Mouse (Mus musculus) MEL (cell line): ENCODE measurements at regions not wholly inside any gene's neighbourhood (a gene's known extent, or its start where the extent isn't known, plus 50 kb on each side); places are given as distances from the start of the nearest gene placed in this dataset.

Experiments used
- BHLHE40 ChIP-seq: IDR thresholded peaks from 2 replicates; pipeline ENCODE4 v1.6.1; 2012; ENCODE audit warnings: low read depth, mild to moderate bottlenecking, inconsistent platforms, low read length, improper control_type of control experiment, borderline replicate concordance
- CTCF ChIP-seq, 3 experiments: IDR thresholded peaks in 2 of 3; conservative IDR thresholded peaks in 1 of 3; 2 replicates each; pipeline ENCODE4 v1.5.1; 2011 to 2012; ENCODE audit warnings: low read length in 3 of 3, low read depth in 2 of 3, mild to moderate bottlenecking in 2 of 3, improper control_type of control experiment in 1 of 3, inconsistent platforms in 1 of 3, mixed read lengths in 1 of 3, moderate library complexity in 1 of 3; ENCODE audit not compliant: control insufficient read depth in 1 of 3, insufficient read depth in 1 of 3, poor library complexity in 1 of 3, severe bottlenecking in 1 of 3
- EP300 ChIP-seq, 2 experiments: IDR thresholded peaks; 2 replicates each; pipeline ENCODE4 v1.6.1; 2011; ENCODE audit warnings: improper control_type of control experiment in 2 of 2, low read length in 2 of 2, low read depth in 1 of 2, mild to moderate bottlenecking in 1 of 2
- JUND ChIP-seq: IDR thresholded peaks from 2 replicates; pipeline ENCODE4 v1.6.1; 2011; ENCODE audit warnings: low read depth, mild to moderate bottlenecking, improper control_type of control experiment, low read length
- KAT2A ChIP-seq: conservative IDR thresholded peaks from 2 replicates; pipeline ENCODE4 v1.6.1; 2012; ENCODE audit warnings: low read depth, low read length, improper control_type of control experiment, inconsistent platforms
- MAZ ChIP-seq: IDR thresholded peaks from 2 replicates; pipeline ENCODE4 v1.6.1; 2012; ENCODE audit warnings: low read depth, mild to moderate bottlenecking, inconsistent platforms, low read length, improper control_type of control experiment
- MYC ChIP-seq: IDR thresholded peaks from 2 replicates; pipeline ENCODE4 v1.6.1; 2011; ENCODE audit warnings: low read depth, mild to moderate bottlenecking, low read length, improper control_type of control experiment, moderate library complexity
- NRF1 ChIP-seq: IDR thresholded peaks from 2 replicates; pipeline ENCODE4 v1.6.1; 2014; ENCODE audit warnings: low read depth, mild to moderate bottlenecking, inconsistent platforms, low read length, improper control_type of control experiment, moderate library complexity; ENCODE audit not compliant: poor library complexity, insufficient read depth, severe bottlenecking
- POLR2A ChIP-seq, 2 experiments: IDR thresholded peaks; 2 replicates each; pipeline ENCODE4 v1.6.1; 2011 to 2012; ENCODE audit warnings: low read length in 2 of 2, mild to moderate bottlenecking in 2 of 2, control low read depth in 1 of 2, improper control_type of control experiment in 1 of 2, low read depth in 1 of 2, moderate library complexity in 1 of 2; ENCODE audit not compliant: control insufficient read depth in 1 of 2, insufficient read depth in 1 of 2, poor library complexity in 1 of 2
- USF2 ChIP-seq, 2 experiments: IDR thresholded peaks; 2 replicates each; pipeline ENCODE4 v1.6.1; 2011 to 2012; ENCODE audit warnings: improper control_type of control experiment in 2 of 2, low read length in 2 of 2, borderline replicate concordance in 1 of 2, inconsistent platforms in 1 of 2, low read depth in 1 of 2, mild to moderate bottlenecking in 1 of 2; ENCODE audit not compliant: insufficient read depth in 1 of 2
- ZC3H11A ChIP-seq: IDR thresholded peaks from 2 replicates; pipeline ENCODE4 v1.6.1; 2012; ENCODE audit warnings: low read depth, mild to moderate bottlenecking, inconsistent platforms, low read length, improper control_type of control experiment
- ZMIZ1 ChIP-seq: IDR thresholded peaks from 2 replicates; pipeline ENCODE4 v1.6.1; 2012; ENCODE audit warnings: low read depth, mild to moderate bottlenecking, inconsistent platforms, low read length, improper control_type of control experiment, moderate library complexity

- no peak for TF ChIP-seq CTCF (IDR thresholded peaks at IDR 0.05 in 2 of 3, conservative IDR thresholded peaks at IDR 0.05 in 1 of 3; ENCODE audit: control insufficient read depth in 1 of 3, insufficient read depth in 1 of 3, low read depth in 2 of 3, low read length in 3 of 3, poor library complexity in 1 of 3, severe bottlenecking in 1 of 3)
- no peak for TF ChIP-seq USF2 (IDR thresholded peaks at IDR 0.05; ENCODE audit: borderline replicate concordance in 1 of 2, insufficient read depth in 1 of 2, low read depth in 1 of 2, low read length in 2 of 2)
- no peak for TF ChIP-seq MAZ
- no peak for TF ChIP-seq KAT2A
- no peak for TF ChIP-seq BHLHE40
- no peak for TF ChIP-seq MYC
- no peak for TF ChIP-seq ZC3H11A
- TF ChIP-seq ZMIZ1 = no peak
- TF ChIP-seq JUND = no peak
- no peak for TF ChIP-seq EP300 (IDR thresholded peaks at IDR 0.05; ENCODE audit: low read depth in 1 of 2, low read length in 2 of 2)
- TF ChIP-seq POLR2A (IDR thresholded peaks at IDR 0.05; ENCODE audit: control insufficient read depth in 1 of 2, insufficient read depth in 1 of 2, low read depth in 1 of 2, low read length in 2 of 2, poor library complexity in 1 of 2) = no peak
- TF ChIP-seq NRF1 = no peak
Observed at GRCm38 (mm10) chr13:37248741-37249140, 96.3 kb upstream of the Ly86 start.
